Mouse (Mus musculus) liver, adult 2 months (tissue): ENCODE measurements around the gene Gm14412.
"Not testable (repeated sequence)": the region's sequence is repeated elsewhere in the genome, so short reads cannot be mapped to it uniquely, and the experiment has no call there.

Experiments
- CTCF ChIP-seq: fragments of 200-500 bp; IDR thresholded peaks from 2 replicates; pipeline ENCODE4 v1.5.1; 2011; ENCODE audit warnings: low read depth, low read length, control low read depth
- POLR2A ChIP-seq: fragments of 200-500 bp; IDR thresholded peaks from 2 replicates; pipeline ENCODE4 v1.6.1; 2011; ENCODE audit warnings: low read length, control low read depth; ENCODE audit not compliant: insufficient read depth; ENCODE audit errors: extremely low read depth

DNA sequence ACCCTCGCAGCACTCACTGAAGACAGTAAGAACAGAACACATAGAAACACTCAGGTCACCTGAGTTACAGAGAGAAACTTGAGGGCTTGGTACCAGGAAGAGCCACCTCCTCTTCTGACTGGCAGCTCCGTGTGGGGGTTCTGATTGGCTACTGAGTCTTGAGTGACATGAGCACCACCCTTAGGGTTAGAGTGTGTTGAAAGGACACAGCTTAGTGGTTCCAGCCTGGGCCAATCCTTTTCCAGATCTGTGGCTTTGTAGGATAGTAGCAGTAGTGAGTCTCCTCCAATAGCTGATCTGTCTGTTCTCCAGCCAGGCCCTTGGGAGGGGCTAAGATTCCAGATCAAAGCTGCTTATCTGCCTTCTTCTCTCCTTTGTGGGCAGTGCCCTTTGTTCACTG lies 46.4 kb downstream of the Gm14412 start:
- TF ChIP-seq CTCF, POLR2A: not testable (repeated sequence)
